Mouse (Mus musculus): ENCODE measurements around the gene Tmem135. TPM values are rescaled to one million over a fixed set of nuclear protein-coding genes. Genes with fewer than 3 reads are reported as not detected.

Tmem135 gene
- polyA plus RNA-seq, 1 experiment = 27.6 TPM

DNA sequence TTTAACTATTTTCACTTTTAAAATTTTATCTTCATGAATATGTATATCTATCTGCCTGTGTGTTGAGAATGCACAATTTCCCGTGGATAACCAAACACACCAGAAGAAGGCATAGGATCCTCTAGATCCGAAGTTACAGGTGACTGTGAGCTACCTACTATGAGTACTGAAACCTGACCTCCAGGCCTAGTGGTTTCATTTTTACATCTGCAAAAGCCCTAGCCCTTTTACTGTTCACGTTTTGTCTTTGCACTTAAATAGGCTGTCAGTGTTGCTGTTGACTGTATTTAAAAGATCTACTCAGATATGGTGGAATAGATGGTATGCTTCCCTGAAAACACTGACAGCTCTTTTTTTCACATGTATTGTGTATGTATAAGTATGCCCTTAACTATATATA lies 197.9 kb downstream of the Tmem135 start:
- H3K4me3 ChIP-seq (ENCODE audit: extremely low read depth, insufficient read depth, insufficient read length) = no peak overlapping the region
- H3K27me3 ChIP-seq (ENCODE audit: control insufficient read depth, insufficient read depth, low read length) = no peaks in the 10 kb centered on the region
- no peak overlapping the region for H3K27ac ChIP-seq (ENCODE audit: insufficient read depth, low read length)
- H3K36me3 ChIP-seq (ENCODE audit: control insufficient read depth, insufficient read depth, low read length) = no peaks in the 10 kb centered on the region
- DNase-seq (ENCODE audit: low read depth in 1 of 2, low spot score in 2 of 2) = no peak
- TF ChIP-seq POLR2A (IDR thresholded peaks at IDR 0.05; ENCODE audit: low read depth, low read length) (no peak), CTCF (IDR thresholded peaks at IDR 0.05; ENCODE audit: extremely low read depth, insufficient read depth, insufficient read length, insufficient replicate concordance) (no peak)
- H3K4me1 ChIP-seq (ENCODE audit: control insufficient read depth, insufficient read depth, insufficient read length) = no peaks in the 10 kb centered on the region; the same call in 1 of the 2 replicates
- 86% methylated on average over 3 of the region's 3 CpGs for WGBS

DNA sequence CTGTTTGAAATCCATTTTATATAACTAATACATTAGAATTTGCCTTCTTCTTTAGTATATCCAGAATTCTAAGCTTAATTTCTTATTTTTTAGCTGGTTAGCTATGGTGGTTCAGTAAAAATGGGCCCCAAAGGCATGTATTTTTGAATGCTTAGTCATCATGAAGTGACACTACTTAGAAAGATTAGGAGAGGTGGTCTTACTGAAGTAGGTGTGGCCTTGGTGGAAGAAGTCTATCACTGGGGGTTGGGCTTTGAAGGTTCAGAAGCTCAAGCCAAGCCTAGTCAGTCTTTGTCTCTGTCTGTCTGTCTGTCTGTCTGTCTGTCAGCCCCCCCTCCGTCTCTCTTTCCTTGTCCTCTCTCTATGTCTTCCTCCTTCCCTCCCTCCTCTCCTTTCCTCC lies 198.6 kb downstream of the Tmem135 start:
- WGBS = 85% methylated on average over 1 of the region's 1 CpGs

DNA sequence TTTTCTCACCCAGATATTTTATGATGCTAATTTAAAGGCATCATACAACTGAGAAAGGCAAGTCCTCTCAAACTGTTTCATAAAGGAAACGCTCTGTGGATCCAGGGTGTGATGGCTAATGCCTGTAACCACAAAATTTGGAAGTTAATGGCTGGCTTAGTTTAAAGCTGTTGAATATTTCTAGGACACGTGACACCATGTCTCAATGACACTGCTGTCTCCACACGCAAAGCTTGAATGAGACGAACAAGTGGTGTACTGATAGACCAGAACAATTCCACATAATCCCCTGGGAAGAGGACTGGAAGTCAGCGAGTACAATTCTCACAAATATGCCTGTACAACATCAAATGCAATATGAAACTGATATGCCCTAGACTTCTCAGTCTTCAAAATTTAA lies 200.9 kb downstream of the Tmem135 start:
- Histone ChIP-seq H3K4me1 (ENCODE audit: control insufficient read depth, insufficient read depth, insufficient read length) (no peaks in the 10 kb centered on the region; the same call in 1 of the 2 replicates), H3K27me3 (ENCODE audit: control insufficient read depth, insufficient read depth, low read length) (no peaks in the 10 kb centered on the region), H3K36me3 (ENCODE audit: control insufficient read depth, insufficient read depth, low read length) (no peaks in the 10 kb centered on the region), H3K4me3 (ENCODE audit: extremely low read depth, insufficient read depth, insufficient read length) (no peak overlapping the region), H3K27ac (ENCODE audit: insufficient read depth, low read length) (no peak overlapping the region)
- TF ChIP-seq CTCF (IDR thresholded peaks at IDR 0.05; ENCODE audit: extremely low read depth, insufficient read depth, insufficient read length, insufficient replicate concordance) (no peak), POLR2A (IDR thresholded peaks at IDR 0.05; ENCODE audit: low read depth, low read length) (no peak)
- DNase-seq (ENCODE audit: low read depth in 1 of 2, low spot score in 2 of 2) = no peak
- 92% methylated on average over 5 of the region's 5 CpGs for WGBS

More for the DNA sequence above, 198.6 kb downstream of the Tmem135 start:
- no peaks in the 10 kb centered on the region; the same call in 1 of the 2 replicates for H3K4me1 ChIP-seq (ENCODE audit: control insufficient read depth, insufficient read depth, insufficient read length)
- DNase-seq (ENCODE audit: low read depth in 1 of 2, low spot score in 2 of 2) = no peak
- TF ChIP-seq CTCF (IDR thresholded peaks at IDR 0.05; ENCODE audit: extremely low read depth, insufficient read depth, insufficient read length, insufficient replicate concordance) = no peak
- TF ChIP-seq POLR2A (IDR thresholded peaks at IDR 0.05; ENCODE audit: low read depth, low read length) = no peak
- no peak overlapping the region for H3K4me3 ChIP-seq (ENCODE audit: extremely low read depth, insufficient read depth, insufficient read length)
- no peaks in the 10 kb centered on the region for H3K36me3 ChIP-seq (ENCODE audit: control insufficient read depth, insufficient read depth, low read length)
- no peak overlapping the region for H3K27ac ChIP-seq (ENCODE audit: insufficient read depth, low read length)
- H3K27me3 ChIP-seq (ENCODE audit: control insufficient read depth, insufficient read depth, low read length) = no peaks in the 10 kb centered on the region

DNA sequence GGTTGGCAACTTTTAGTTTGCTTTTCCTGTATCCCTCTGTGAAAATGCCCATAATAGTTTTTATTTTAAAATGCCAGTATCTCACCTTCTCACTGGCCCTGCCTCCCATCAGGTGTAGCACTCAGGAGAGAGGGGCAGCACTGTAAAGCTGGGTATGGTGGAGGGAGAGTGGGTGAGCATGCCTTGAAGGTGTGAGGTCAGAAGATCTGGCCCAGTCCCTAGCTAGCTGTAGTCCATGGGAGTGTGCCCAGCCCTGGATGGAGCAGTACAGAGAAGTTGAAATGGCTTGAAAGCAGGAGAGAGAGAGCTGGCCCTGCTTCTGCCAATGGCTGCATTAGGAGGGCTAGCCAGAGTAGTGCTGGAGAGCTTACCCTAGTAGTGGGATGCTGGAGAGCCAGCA lies 202.1 kb downstream of the Tmem135 start:
- Histone ChIP-seq H3K4me1 (ENCODE audit: control insufficient read depth, insufficient read depth, insufficient read length) (no peaks in the 10 kb centered on the region; the same call in 1 of the 2 replicates), H3K27me3 (ENCODE audit: control insufficient read depth, insufficient read depth, low read length) (no peaks in the 10 kb centered on the region), H3K36me3 (ENCODE audit: control insufficient read depth, insufficient read depth, low read length) (no peaks in the 10 kb centered on the region), H3K4me3 (ENCODE audit: extremely low read depth, insufficient read depth, insufficient read length) (no peak overlapping the region), H3K27ac (ENCODE audit: insufficient read depth, low read length) (no peak overlapping the region)
- DNase-seq (ENCODE audit: low read depth in 1 of 2, low spot score in 2 of 2) = no peak
- TF ChIP-seq CTCF (IDR thresholded peaks at IDR 0.05; ENCODE audit: extremely low read depth, insufficient read depth, insufficient read length, insufficient replicate concordance) (no peak), POLR2A (IDR thresholded peaks at IDR 0.05; ENCODE audit: low read depth, low read length) (no peak)

DNA sequence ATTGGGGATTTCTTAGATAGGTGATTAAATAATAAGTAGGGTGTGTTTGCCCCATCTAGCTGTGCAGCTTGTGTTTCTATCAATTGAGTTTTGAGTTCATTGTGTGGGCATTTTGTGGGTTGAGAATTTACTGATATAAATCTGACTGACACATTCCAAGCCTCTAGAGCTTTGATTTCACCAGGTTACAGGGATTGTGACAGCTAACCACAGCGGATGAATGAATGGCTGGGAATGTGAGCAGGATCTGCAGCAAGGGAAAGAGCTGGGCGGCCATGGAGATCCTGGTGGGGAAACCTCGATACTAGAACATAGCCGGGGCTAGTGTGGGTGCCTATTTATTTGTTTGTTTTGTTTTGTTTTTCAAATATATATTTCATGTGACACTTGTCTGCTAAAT lies 205.5 kb downstream of the Tmem135 start:
- Histone ChIP-seq H3K36me3 (ENCODE audit: control insufficient read depth, insufficient read depth, low read length) (no peaks in the 10 kb centered on the region), H3K4me3 (ENCODE audit: extremely low read depth, insufficient read depth, insufficient read length) (no peak overlapping the region), H3K27me3 (ENCODE audit: control insufficient read depth, insufficient read depth, low read length) (no peaks in the 10 kb centered on the region), H3K4me1 (ENCODE audit: control insufficient read depth, insufficient read depth, insufficient read length) (no peaks in the 10 kb centered on the region; the same call in 1 of the 2 replicates), H3K27ac (ENCODE audit: insufficient read depth, low read length) (no peak overlapping the region)
- 94% methylated on average over 4 of the region's 4 CpGs for WGBS
- TF ChIP-seq CTCF (IDR thresholded peaks at IDR 0.05; ENCODE audit: extremely low read depth, insufficient read depth, insufficient read length, insufficient replicate concordance) = no peak
- TF ChIP-seq POLR2A (IDR thresholded peaks at IDR 0.05; ENCODE audit: low read depth, low read length) = no peak
- no peak for DNase-seq (ENCODE audit: low read depth in 1 of 2, low spot score in 2 of 2)

DNA sequence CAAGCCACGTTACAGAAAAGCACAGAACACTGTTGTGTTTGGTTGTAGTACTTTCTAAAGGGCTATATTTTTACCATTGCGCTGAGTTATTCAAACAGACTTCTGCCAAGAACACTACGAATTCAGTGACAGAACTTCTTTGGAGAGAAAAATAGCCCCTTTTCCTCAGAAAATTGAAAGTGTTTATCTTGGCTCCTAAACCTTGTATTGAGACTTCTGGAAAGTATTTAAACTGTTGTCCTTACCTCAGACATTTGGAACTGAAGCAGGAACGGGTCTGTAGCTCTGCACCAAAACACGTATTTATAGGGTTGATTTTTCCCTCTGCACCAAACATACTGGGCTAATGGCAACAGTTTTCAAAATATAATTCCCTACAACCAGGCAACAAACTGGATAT lies 210.6 kb downstream of the Tmem135 start:
- Histone ChIP-seq H3K36me3 (ENCODE audit: control insufficient read depth, insufficient read depth, low read length) (no peaks in the 10 kb centered on the region), H3K27me3 (ENCODE audit: control insufficient read depth, insufficient read depth, low read length) (no peaks in the 10 kb centered on the region), H3K4me3 (ENCODE audit: extremely low read depth, insufficient read depth, insufficient read length) (no peak overlapping the region), H3K4me1 (ENCODE audit: control insufficient read depth, insufficient read depth, insufficient read length) (no peaks in the 10 kb centered on the region), H3K27ac (ENCODE audit: insufficient read depth, low read length) (no peak overlapping the region)
- no peak for DNase-seq (ENCODE audit: low read depth in 1 of 2, low spot score in 2 of 2)
- WGBS = 94% methylated on average over 5 of the region's 5 CpGs
- TF ChIP-seq CTCF (IDR thresholded peaks at IDR 0.05; ENCODE audit: extremely low read depth, insufficient read depth, insufficient read length, insufficient replicate concordance) (no peak), POLR2A (IDR thresholded peaks at IDR 0.05; ENCODE audit: low read depth, low read length) (no peak)

DNA sequence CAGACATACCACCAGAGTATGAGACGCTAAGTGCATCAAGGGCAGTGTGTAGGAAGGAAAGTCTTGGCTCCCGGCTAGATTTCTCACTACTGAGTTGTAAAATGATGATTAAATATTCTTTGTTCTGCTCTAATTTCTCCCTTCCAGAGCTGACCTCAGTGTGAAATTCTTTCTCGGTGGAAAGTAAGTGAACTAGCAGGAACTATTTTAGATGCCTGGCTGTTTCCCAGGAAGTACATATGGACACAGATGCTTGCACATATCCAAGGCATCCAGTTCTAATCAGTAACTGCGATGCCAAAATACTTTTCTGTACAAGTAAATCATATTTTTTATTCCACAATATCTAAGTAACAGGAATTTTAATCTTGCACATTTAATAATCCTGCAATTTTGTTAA lies 220.1 kb downstream of the Tmem135 start:
- Histone ChIP-seq H3K36me3 (ENCODE audit: control insufficient read depth, insufficient read depth, low read length) (0 out of 2 replicates have a peak, but pooled peaks cover 1% of the 10 kb centered on the region), H3K4me1 (ENCODE audit: control insufficient read depth, insufficient read depth, insufficient read length) (no peaks in the 10 kb centered on the region), H3K27ac (ENCODE audit: insufficient read depth, low read length) (no peak overlapping the region), H3K4me3 (ENCODE audit: extremely low read depth, insufficient read depth, insufficient read length) (no peak overlapping the region), H3K27me3 (ENCODE audit: control insufficient read depth, insufficient read depth, low read length) (no peaks in the 10 kb centered on the region)
- no peak for DNase-seq (ENCODE audit: low read depth in 1 of 2, low spot score in 2 of 2)
- no peak for TF ChIP-seq CTCF (IDR thresholded peaks at IDR 0.05; ENCODE audit: extremely low read depth, insufficient read depth, insufficient read length, insufficient replicate concordance)
- TF ChIP-seq POLR2A (IDR thresholded peaks at IDR 0.05; ENCODE audit: low read depth, low read length) = no peak
- WGBS = 91% methylated on average over 4 of the region's 4 CpGs

All from spleen, adult 2 months (tissue).